Comparison of ENCODE assay signal across 16 mouse cellular contexts in genomic region chr10:19738442-19738841, GRCm38 (mm10). TPM values are rescaled to one million over a fixed set of nuclear protein-coding genes. Genes with fewer than 3 reads are reported as not detected.
"Had no signal": no experiment of that assay in that cellular context is flagged by ENCODE, and none has a peak within 500 bp of the region (broad histone marks: within the 10 kb centered on the region; RNA-seq: fewer than 3 reads in every experiment).

No protein-coding gene starts in this region.

RNA-seq across cellular contexts. Expression of gene Il20ra, which starts 26.1 kb away (rescaled TPM):
- total RNA-seq: gastrocnemius, adult 2 months; gastrocnemius, postnatal 10 days; gastrocnemius, postnatal 25 days; gastrocnemius, postnatal 4 days; heart, adult 2 months; heart, postnatal 14 days; heart, postnatal 36 days; layer of hippocampus, adult 8-10 months; layer of hippocampus, postnatal 36 days; left cerebral cortex, postnatal 4 days; liver, adult 2 months had no signal
- polyA plus RNA-seq: heart, adult 2 months; heart, embryonic 13.5 days; heart, embryonic 15.5 days; heart, postnatal 0 days; hindbrain, embryonic 11.5 days; large intestine, adult 2 months; liver, adult 2 months had no signal
